Mouse (Mus musculus) C2C12 (cell line): ENCODE measurements around the gene Rspry1.

ENCODE experiments used
- CEBPB ChIP-seq: IDR thresholded peaks from one replicate; pipeline ENCODE4 v1.6.1; 2011; ENCODE audit warnings: low read depth, mild to moderate bottlenecking, control low read depth, moderate library complexity
- CTCF ChIP-seq: IDR thresholded peaks from one replicate; pipeline ENCODE4 v1.5.1; 2011; ENCODE audit not compliant: control insufficient read depth, insufficient read depth, insufficient read length
- FOSL1 ChIP-seq: IDR thresholded peaks from one replicate; pipeline ENCODE4 v1.8.0; 2011; ENCODE audit warnings: mild to moderate bottlenecking, low read length; ENCODE audit not compliant: poor library complexity, insufficient read depth, severe bottlenecking
- MAX ChIP-seq: IDR thresholded peaks from one replicate; pipeline ENCODE4 v1.6.1; 2011; ENCODE audit warnings: mild to moderate bottlenecking, control low read depth
- MYOG ChIP-seq: IDR thresholded peaks from one replicate; pipeline ENCODE4 v1.6.1; 2011; ENCODE audit not compliant: control insufficient read depth, insufficient read length; ENCODE audit errors: extremely low read depth
- USF1 ChIP-seq: IDR thresholded peaks from one replicate; pipeline ENCODE4 v1.6.1; 2011; ENCODE audit warnings: low read depth, mild to moderate bottlenecking, control low read depth, moderate library complexity

GRCm38 (mm10) chr8:94584238-94584817 lies 17.4 kb upstream of the Rspry1 start:
- TF ChIP-seq CTCF (peak; percentile 49), USF1 (no peak), MYOG (no peak), CEBPB (no peak), FOSL1 (no peak), MAX (no peak)
